Mouse (Mus musculus) hindbrain, embryonic 11.5 days (tissue): ENCODE data around the gene Pxylp1. TPM values are rescaled to one million over a fixed set of nuclear protein-coding genes. Genes with fewer than 3 reads are reported as not detected.
A peak's percentile ranks its signal among the peaks of the same experiment; 100 is the strongest.
"Not testable (repeated sequence)": the region's sequence is repeated elsewhere in the genome, so short reads cannot be mapped to it uniquely, and the experiment has no call there.

Experiments
- ATAC-seq: fragments of 200-750 bp; cut with Nextera tagmentation; 2 replicates; pipeline ENCODE4 v1.8.0; 2017; ENCODE audit warnings: mild to moderate bottlenecking, moderate TSS enrichment, moderate library complexity; ENCODE audit not compliant: low FRiP score
- DNase-seq: peaks from one replicate; pipeline ENCODE4 v3.0.0-alpha.2; 2015; ENCODE audit warnings: low spot score
- H3K27ac ChIP-seq: fragments of 300-500 bp; sonication (generic); 2 replicates; pipeline ENCODE4 v1.5.1; 2014; ENCODE audit warnings: mild to moderate bottlenecking, low read depth, low read length
- H3K27me3 ChIP-seq: fragments of 300-500 bp; sonication (generic); 2 replicates; pipeline ENCODE4 v1.6.1; 2014; ENCODE audit warnings: mild to moderate bottlenecking, low read length, moderate library complexity, mixed read lengths; ENCODE audit not compliant: control insufficient read depth, insufficient read depth
- H3K36me3 ChIP-seq: fragments of 300-500 bp; sonication (generic); 2 replicates; pipeline ENCODE4 v1.6.1; 2014; ENCODE audit warnings: mild to moderate bottlenecking, low read length, moderate library complexity, mixed read lengths; ENCODE audit not compliant: control insufficient read depth, insufficient read depth
- H3K4me1 ChIP-seq: fragments of 300-500 bp; sonication (generic); replicated peaks from 2 replicates; pipeline ENCODE4 v1.6.1; 2014; ENCODE audit warnings: low read length, mixed read lengths; ENCODE audit not compliant: control insufficient read depth, insufficient read depth
- H3K4me2 ChIP-seq: fragments of 300-500 bp; sonication (generic); replicated peaks from 2 replicates; pipeline ENCODE4 v1.6.1; 2014; ENCODE audit warnings: mild to moderate bottlenecking, low read depth, low read length
- H3K4me3 ChIP-seq: fragments of 300-500 bp; sonication (generic); 2 replicates; pipeline ENCODE4 v1.5.1; 2014; ENCODE audit warnings: low read depth, low read length
- H3K9ac ChIP-seq: fragments of 300-500 bp; sonication (generic); 2 replicates; pipeline ENCODE4 v1.6.1; 2014; ENCODE audit warnings: low read depth, low read length
- H3K9me3 ChIP-seq: fragments of 300-500 bp; sonication (generic); 2 replicates; pipeline ENCODE4 v1.6.1; 2016; ENCODE audit warnings: low read length; ENCODE audit not compliant: control insufficient read depth
- WGBS: fragments of 180-500 bp; shearing (Covaris S2); extraction: QIAGEN DNeasy Blood & Tissue Kit; methylation state at CpG from one replicate; pipeline ENCODE4 v1.1.7; 2014; 5-methylcytosine and 5-hydroxymethylcytosine counted together
- polyA plus RNA-seq: library from polyadenylated mRNA; unstranded; fragments of >200 nt; fragmentation: Nextera tagmentation; extraction: Ambion mirVana; gene quantifications from 2 replicates; pipeline ENCODE4 v1.2.1, GENCODE M21; 2014

Gene Pxylp1
- 40.3 and 44.1 TPM in 2 replicates for polyA plus RNA-seq

DNA sequence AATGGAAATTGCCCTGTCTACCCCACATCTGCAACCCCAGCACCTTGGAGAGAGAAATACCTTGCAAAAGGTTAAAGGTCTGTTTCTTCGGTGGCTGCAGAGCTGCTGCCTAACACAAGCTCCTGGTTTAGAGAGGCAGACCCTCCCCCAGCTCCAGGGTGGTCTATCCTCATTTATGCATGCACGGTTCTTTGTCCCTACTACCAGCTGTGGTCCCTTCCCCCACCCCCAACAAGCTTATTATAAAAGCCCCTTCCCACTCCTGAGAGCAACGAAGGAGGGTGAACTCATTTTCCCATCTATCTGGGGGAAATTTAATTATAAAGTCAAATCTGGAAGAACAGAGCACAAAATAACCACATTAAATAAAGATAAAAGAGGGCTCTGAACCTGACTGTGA is at the start of gene Pxylp1:
Pxylp1 (minus strand) TSS at position 124 of the 400 bp plus-strand sequence.
- Histone ChIP-seq H3K4me1 (peaks cover 14% of the 10 kb centered on the region), H3K4me2 (no peak within 1 kb of the TSS), H3K4me3 (no peak within 1 kb of the TSS), H3K9ac (peak within 1 kb of the TSS; percentile 25; the same call in 1 of the 2 replicates), H3K9me3 (no peaks in the 10 kb centered on the region), H3K27me3 (no peaks in the 10 kb centered on the region), H3K27ac (peak within 1 kb of the TSS; percentile 56), H3K36me3 (no peaks in the 10 kb centered on the region)
- DNase-seq (peak; percentile 79), ATAC-seq (peak; percentile 50)
- WGBS, result 4% methylated on average over 3 of the region's 3 CpGs

DNA sequence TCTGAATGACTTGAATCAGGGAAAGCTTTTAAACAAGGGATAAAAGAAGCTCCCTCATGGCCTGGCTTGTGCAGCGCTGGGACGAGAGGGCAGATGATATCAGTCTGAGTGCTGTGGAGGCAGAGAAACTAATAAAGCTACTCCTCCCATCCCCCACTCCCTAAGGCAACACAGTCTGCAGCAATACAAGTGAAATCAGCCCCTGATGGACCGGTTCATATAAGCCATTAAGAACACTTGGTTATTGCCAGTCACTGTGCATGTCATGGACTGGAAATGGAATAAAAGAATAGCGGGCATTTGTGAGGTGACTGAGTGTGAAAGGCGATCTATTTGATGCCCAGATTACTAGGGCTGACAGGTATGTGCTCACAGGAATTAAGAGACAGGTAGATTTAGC is 46.4 kb upstream of the Pxylp1 start:
- H3K36me3 ChIP-seq, result peaks cover 8% of the 10 kb centered on the region
- H3K4me3 ChIP-seq, result no peak overlapping the region
- ATAC-seq, result peak; percentile 61
- H3K4me2 ChIP-seq, result no peak overlapping the region
- 70% methylated on average over 5 of the region's 5 CpGs for WGBS
- H3K27ac ChIP-seq, result peak overlapping the region; percentile 4
- H3K27me3 ChIP-seq, result no peaks in the 10 kb centered on the region
- no peak for DNase-seq
- no peaks in the 10 kb centered on the region for H3K4me1 ChIP-seq
- no peak overlapping the region for H3K9ac ChIP-seq
- H3K9me3 ChIP-seq, result no peaks in the 10 kb centered on the region

GRCm38 (mm10) chr9:96936427-96936826 is 44.0 kb upstream of the Pxylp1 start:
- not testable (repeated sequence) for H3K4me2 ChIP-seq, H3K27ac ChIP-seq, ATAC-seq, H3K27me3 ChIP-seq, H3K9me3 ChIP-seq, DNase-seq, H3K36me3 ChIP-seq, H3K9ac ChIP-seq, H3K4me1 ChIP-seq, H3K4me3 ChIP-seq
- WGBS, result 90% methylated on average over 2 of the region's 2 CpGs

DNA sequence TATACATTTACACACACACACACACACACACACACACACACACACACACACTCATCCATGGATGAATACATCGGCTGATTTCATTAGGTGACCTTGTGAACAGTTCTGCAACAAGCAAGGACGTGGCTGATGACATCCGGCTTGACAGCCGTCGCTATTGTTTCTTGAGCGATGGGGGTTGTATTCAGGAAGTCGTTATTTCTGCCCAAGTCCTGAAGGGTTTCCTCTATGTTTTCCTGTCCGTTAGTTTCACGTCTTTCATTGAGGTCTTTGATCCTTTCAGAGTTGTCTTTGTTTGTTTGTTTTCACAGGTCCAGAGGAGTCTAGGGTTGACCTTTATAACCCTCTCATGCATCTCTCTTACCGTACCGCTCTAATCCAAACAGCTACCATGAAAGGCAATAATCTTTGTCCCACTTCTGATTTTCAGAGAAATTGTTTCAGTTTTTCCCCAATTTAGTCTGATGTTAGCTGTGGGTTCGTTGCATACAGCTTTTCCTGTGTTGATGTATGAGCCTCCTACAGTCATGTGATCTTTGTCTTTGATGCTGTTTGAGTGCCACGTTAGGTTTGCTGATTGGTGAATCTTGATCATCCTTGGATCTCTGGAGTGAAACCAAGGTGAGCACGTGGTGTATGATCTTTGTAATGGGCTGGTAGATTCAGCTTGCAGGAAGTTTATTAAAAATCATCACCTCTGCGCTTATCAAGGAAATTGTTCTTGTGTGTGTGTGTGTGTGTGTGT is 43.3 kb upstream of the Pxylp1 start:
- no peak for ATAC-seq
- no peak overlapping the region for H3K4me3 ChIP-seq
- H3K36me3 ChIP-seq, result no peaks in the 10 kb centered on the region; the same call in 1 of the 2 replicates
- no peak overlapping the region for H3K9ac ChIP-seq
- 67% methylated on average over 15 of the region's 15 CpGs for WGBS
- H3K27me3 ChIP-seq, result no peaks in the 10 kb centered on the region
- no peaks in the 10 kb centered on the region for H3K9me3 ChIP-seq
- no peak overlapping the region for H3K4me2 ChIP-seq
- DNase-seq, result no peak
- no peak overlapping the region for H3K27ac ChIP-seq
- H3K4me1 ChIP-seq, result no peaks in the 10 kb centered on the region

- Histone ChIP-seq H3K9ac (no peak overlapping the region), H3K4me1 (no peaks in the 10 kb centered on the region), H3K9me3 (no peaks in the 10 kb centered on the region), H3K36me3 (no peaks in the 10 kb centered on the region; the same call in 1 of the 2 replicates), H3K27me3 (no peaks in the 10 kb centered on the region), H3K27ac (no peak overlapping the region), H3K4me2 (no peak overlapping the region), H3K4me3 (no peak overlapping the region)
- DNase-seq (no peak), ATAC-seq (no peak)
- 76% methylated on average over 3 of the region's 3 CpGs for WGBS
Observed at GRCm38 (mm10) chr9:96934816-96935215, 42.3 kb upstream of the Pxylp1 start.

GRCm38 (mm10) chr9:96932751-96933150 is 40.3 kb upstream of the Pxylp1 start:
- no peaks in the 10 kb centered on the region for H3K9me3 ChIP-seq
- no peaks in the 10 kb centered on the region for H3K4me1 ChIP-seq
- WGBS, result 92% methylated on average over 8 of the region's 8 CpGs
- H3K9ac ChIP-seq, result no peak overlapping the region
- no peak overlapping the region for H3K27ac ChIP-seq
- no peaks in the 10 kb centered on the region for H3K27me3 ChIP-seq
- no peaks in the 10 kb centered on the region; the same call in 1 of the 2 replicates for H3K36me3 ChIP-seq
- H3K4me3 ChIP-seq, result no peak overlapping the region
- DNase-seq, result no peak
- H3K4me2 ChIP-seq, result no peak overlapping the region
- ATAC-seq, result no peak

- Histone ChIP-seq H3K27me3 (no peaks in the 10 kb centered on the region), H3K9me3 (no peaks in the 10 kb centered on the region), H3K4me2 (no peak overlapping the region), H3K27ac (no peak overlapping the region), H3K9ac (no peak overlapping the region), H3K36me3 (no peaks in the 10 kb centered on the region), H3K4me1 (no peaks in the 10 kb centered on the region), H3K4me3 (no peak overlapping the region)
- ATAC-seq (no peak), DNase-seq (no peak)
- WGBS, result 85% methylated on average over 17 of the region's 17 CpGs
Observed at GRCm38 (mm10) chr9:96923577-96924316, 31.3 kb upstream of the Pxylp1 start.

DNA sequence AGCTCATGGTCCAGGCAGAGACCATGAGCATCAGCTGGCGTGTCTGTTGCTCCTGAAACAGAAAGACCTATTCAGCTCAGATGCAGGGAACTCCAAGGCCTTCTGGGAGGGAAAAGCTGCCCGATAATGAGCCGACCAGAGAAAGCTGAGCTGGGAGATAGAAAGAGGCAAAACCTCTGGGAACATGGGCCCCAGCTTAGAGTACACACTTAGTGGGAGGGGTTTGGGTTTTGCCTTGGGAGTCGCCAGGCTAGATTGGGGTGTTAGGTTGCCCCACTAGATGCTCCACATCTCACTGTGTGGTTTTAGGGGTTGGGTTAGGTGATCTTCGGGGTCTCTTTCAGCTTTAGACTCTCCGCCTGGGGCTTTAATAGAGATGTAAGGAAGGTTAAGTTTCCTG is 30.6 kb upstream of the Pxylp1 start:
- H3K4me1 ChIP-seq, result no peaks in the 10 kb centered on the region
- H3K4me3 ChIP-seq, result no peak overlapping the region
- no peaks in the 10 kb centered on the region for H3K9me3 ChIP-seq
- H3K27me3 ChIP-seq, result no peaks in the 10 kb centered on the region
- H3K9ac ChIP-seq, result no peak overlapping the region
- no peak overlapping the region for H3K27ac ChIP-seq
- DNase-seq, result no peak
- ATAC-seq, result no peak
- no peak overlapping the region for H3K4me2 ChIP-seq
- no peaks in the 10 kb centered on the region for H3K36me3 ChIP-seq
- WGBS, result 77% methylated on average over 6 of the region's 6 CpGs
